Mouse (Mus musculus) stomach, embryonic 14.5 days (tissue): ENCODE data around the gene Sebox. TPM values are rescaled to one million over a fixed set of nuclear protein-coding genes. Genes with fewer than 3 reads are reported as not detected.

ENCODE experiments used
- ATAC-seq: fragments of 200-750 bp; cut with Nextera tagmentation; 2 replicates; pipeline ENCODE4 v1.8.0; 2017; ENCODE audit warnings: low read depth, moderate TSS enrichment; ENCODE audit not compliant: insufficient number of reproducible peaks, insufficient read depth, low FRiP score
- H3K27ac ChIP-seq: fragments of 300-500 bp; sonication (generic); 2 replicates; pipeline ENCODE4 v1.5.1; 2014; ENCODE audit warnings: mild to moderate bottlenecking, low read length, moderate library complexity, mixed read lengths
- H3K27me3 ChIP-seq: fragments of 300-500 bp; sonication (generic); 2 replicates; pipeline ENCODE4 v1.6.1; 2014; ENCODE audit warnings: low read length, control low read depth, mixed read lengths; ENCODE audit not compliant: control insufficient read depth, insufficient read depth
- H3K36me3 ChIP-seq: fragments of 300-500 bp; sonication (generic); 2 replicates; pipeline ENCODE4 v1.6.1; 2014; ENCODE audit warnings: mild to moderate bottlenecking, control low read depth, low read length, moderate library complexity, mixed read lengths; ENCODE audit not compliant: control insufficient read depth, insufficient read depth
- H3K4me1 ChIP-seq: fragments of 300-500 bp; sonication (generic); 2 replicates; pipeline ENCODE4 v1.6.1; 2014; ENCODE audit warnings: low read length, control low read depth, mixed read lengths; ENCODE audit not compliant: control insufficient read depth, insufficient read depth
- H3K4me2 ChIP-seq: fragments of 300-500 bp; sonication (generic); replicated peaks from 2 replicates; pipeline ENCODE4 v1.6.1; 2014; ENCODE audit warnings: low read depth, low read length, control low read depth
- H3K4me3 ChIP-seq: fragments of 300-500 bp; sonication (generic); 2 replicates; pipeline ENCODE4 v1.5.1; 2014; ENCODE audit warnings: low read depth, low read length, control low read depth
- H3K9ac ChIP-seq: fragments of 300-500 bp; sonication (generic); replicated peaks from 2 replicates; pipeline ENCODE4 v1.6.1; 2014; ENCODE audit warnings: low read depth, mild to moderate bottlenecking, control low read depth, low read length, moderate library complexity, mixed read lengths
- H3K9me3 ChIP-seq: fragments of 300-500 bp; sonication (generic); 2 replicates; pipeline ENCODE4 v1.6.1; 2016; ENCODE audit warnings: low read depth, low read length, control low read depth; ENCODE audit not compliant: control insufficient read depth
- WGBS: fragments of 180-500 bp; shearing (Covaris S2); extraction: QIAGEN DNeasy Blood & Tissue Kit; methylation state at CpG from one replicate; pipeline ENCODE4 v1.1.7; 2014; 5-methylcytosine and 5-hydroxymethylcytosine counted together
- polyA plus RNA-seq: library from polyadenylated mRNA; unstranded; fragments of >200 nt; fragmentation: Nextera tagmentation; extraction: Ambion mirVana; gene quantifications from 2 replicates; pipeline ENCODE4 v1.2.1, GENCODE M21; 2014

Sebox gene
- polyA plus RNA-seq, 1 experiment from 2014 or later: not detected

DNA sequence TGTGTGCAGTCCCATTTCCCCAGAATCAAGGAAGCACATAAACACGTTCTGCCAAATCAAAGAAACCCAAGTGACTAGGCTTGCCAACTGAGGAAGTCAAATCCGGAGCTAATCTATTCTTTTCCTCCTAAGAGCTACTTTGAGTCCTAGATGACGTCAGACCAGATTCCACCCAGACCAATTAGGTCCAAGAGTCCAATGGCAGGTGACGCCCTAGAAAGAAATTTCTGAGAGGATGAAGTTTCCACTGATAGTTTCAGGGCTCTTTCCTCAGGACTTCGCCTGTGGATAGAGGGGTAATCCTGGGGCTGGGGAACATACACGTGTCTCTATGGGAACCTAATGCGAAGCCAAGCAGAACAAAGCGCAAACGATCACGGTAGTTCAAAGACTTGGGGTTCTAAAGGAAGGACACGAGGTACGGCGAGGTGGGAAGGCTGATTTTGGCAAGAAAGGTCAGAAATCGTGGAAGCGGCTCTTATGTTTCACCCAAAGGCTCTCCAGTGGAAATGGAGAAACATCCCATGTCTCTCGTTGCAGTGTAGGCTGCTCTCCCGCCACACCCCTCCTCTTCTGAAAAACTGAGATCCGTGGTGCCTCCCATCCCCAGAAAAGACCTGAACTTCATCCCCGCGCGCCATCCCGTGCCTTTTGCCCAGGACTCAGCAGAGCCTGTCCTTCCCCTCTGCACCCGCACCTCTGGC, 32.3 kb downstream of the Sebox start:
- Histone ChIP-seq H3K4me2 (peak overlapping the region; percentile 60), H3K4me3 (peak overlapping the region; percentile 66), H3K27me3 (no peaks in the 10 kb centered on the region), H3K9ac (peak overlapping the region; percentile 59), H3K4me1 (peaks cover 20% of the 10 kb centered on the region), H3K36me3 (peaks cover 10% of the 10 kb centered on the region), H3K27ac (peak overlapping the region; percentile 90), H3K9me3 (no peaks in the 10 kb centered on the region)
- under 1% methylated on average over 23 of the region's 23 CpGs for WGBS
- ATAC-seq: no peak; the same call in 1 of the 2 replicates

DNA sequence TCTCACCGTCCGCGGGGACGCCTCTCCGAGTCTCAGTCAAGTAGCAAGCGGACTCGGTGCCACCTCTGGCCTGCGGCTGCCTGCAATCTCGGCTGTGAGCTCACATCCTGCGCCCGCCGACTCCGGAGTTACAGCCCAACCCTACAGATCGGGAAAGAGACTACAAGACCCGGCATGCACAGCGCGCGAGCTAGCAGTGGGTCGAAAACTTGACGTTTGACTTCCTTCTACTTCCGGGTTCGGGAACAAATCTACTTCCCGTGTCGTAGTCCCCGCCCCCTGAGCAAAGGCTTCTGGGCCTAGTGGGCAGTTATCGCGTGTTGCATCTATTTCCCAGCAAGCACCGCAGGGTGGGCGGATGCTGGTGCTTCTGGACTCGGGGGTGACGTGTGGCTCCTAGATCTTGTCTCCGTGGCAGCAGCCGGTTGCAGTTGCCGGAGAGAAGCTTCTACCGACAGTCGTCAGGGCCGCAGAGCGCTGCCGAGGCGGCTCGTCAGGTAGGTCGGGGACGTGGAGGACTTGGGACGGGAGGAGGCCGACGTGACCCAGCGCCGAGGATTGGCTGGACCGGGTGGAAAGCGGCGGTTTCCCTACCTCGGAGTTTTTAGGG, 32.9 kb downstream of the Sebox start, which contains the start of the genes Tnfaip1 and Ift20:
TSS of gene Tnfaip1 (minus strand) at position 253 of the 610 bp plus-strand sequence.
TSS of gene Ift20 (plus strand) at position 282 of the 610 bp plus-strand sequence.
- WGBS: under 1% methylated on average over 52 of the region's 52 CpGs
- Histone ChIP-seq H3K9ac (peak within 1 kb of the TSS; percentile 59), H3K4me1 (peaks cover 20% of the 10 kb centered on the region), H3K36me3 (peaks cover 16% of the 10 kb centered on the region), H3K4me2 (peak within 1 kb of the TSS; percentile 64), H3K27me3 (no peaks in the 10 kb centered on the region), H3K9me3 (no peaks in the 10 kb centered on the region), H3K27ac (peak within 1 kb of the TSS; percentile 90), H3K4me3 (peak within 1 kb of the TSS; percentile 66)
- ATAC-seq: peak; percentile 98

DNA sequence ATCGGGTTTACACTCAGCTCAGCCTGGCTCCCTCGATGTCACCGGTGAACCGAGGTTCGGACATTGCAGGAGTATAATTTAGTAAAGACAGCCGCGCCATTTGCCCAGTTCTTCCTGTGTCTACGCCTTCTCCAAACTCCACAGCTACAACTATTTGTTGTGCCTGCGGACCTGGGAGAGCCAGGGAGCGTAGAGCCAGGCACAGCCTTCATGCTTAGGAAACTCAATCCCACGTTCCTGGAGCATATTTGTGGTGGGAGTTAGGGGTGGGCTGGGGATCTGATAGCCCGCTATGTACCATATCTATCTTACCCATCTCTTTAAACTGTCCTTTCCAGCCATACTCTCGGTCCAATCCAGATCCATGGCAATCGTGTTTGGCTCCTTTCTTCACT, 33.4 kb downstream of the Sebox start:
- Histone ChIP-seq H3K4me1 (peaks cover 20% of the 10 kb centered on the region), H3K36me3 (peaks cover 19% of the 10 kb centered on the region), H3K4me2 (peak overlapping the region; percentile 64), H3K27ac (peak overlapping the region; percentile 77), H3K27me3 (no peaks in the 10 kb centered on the region), H3K4me3 (peak overlapping the region; percentile 66), H3K9me3 (no peaks in the 10 kb centered on the region), H3K9ac (peak overlapping the region; percentile 57)
- ATAC-seq: no peak
- WGBS: 2% methylated on average over 14 of the region's 14 CpGs

DNA sequence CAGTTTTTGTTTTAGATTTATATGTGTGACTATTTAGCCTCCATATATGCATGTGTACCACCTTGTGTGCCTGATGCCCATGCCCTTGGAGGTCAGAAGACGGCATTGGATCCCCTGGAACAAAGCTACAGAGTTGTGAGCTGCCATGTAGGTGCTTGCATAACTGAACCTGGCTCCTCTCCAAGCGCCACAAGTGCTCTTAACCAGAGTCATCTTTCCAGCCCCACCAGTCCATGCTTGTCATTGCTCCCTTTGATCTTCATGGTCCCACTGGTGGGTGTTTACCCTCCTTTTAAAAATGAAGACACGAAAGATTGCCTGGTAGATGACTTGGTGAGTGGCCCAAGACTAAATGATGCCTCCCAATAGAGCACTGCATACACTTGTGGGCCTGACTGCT, 37.1 kb downstream of the Sebox start:
- Histone ChIP-seq H3K4me2 (no peak overlapping the region), H3K9ac (no peak overlapping the region), H3K9me3 (no peaks in the 10 kb centered on the region), H3K27me3 (no peaks in the 10 kb centered on the region), H3K4me1 (peaks cover 13% of the 10 kb centered on the region), H3K27ac (no peak overlapping the region), H3K4me3 (no peak overlapping the region), H3K36me3 (peaks cover 28% of the 10 kb centered on the region)
- no peak for ATAC-seq
- WGBS: 91% methylated on average over 3 of the region's 3 CpGs

DNA sequence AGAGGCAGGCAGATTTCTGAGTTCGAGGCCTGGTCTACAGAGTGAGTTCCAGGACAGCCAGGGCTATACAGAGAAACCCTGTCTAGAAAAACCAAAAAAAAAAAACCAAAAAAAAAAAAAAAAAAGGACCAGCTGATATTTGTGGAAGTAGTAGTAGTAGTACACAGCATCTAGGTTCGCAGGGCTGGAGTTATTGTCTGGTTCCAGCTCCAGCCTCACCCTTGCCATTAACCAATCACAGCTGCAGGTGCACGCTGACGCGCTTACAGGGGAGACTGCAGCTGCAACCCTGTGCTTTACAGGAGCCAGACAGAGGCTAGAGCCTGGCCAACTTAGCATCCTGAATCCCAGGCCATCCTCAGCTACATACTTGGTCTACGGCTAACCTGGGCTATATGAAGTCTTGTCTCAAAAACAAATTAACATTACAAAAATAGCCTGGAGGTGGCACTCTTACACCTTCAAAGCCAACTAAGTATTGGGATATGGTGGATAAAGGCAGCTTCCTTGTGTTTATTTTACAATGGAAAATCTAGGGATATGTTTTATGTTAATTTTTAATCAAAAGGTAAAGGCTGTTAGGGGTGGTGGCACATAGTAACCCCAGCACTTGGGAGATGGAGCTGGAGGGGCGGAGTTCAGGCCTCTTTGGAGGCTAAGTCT, 41.3 kb downstream of the Sebox start:
- Histone ChIP-seq H3K27ac (no peak overlapping the region), H3K9ac (no peak overlapping the region), H3K36me3 (peaks cover 30% of the 10 kb centered on the region), H3K4me1 (peaks cover 4% of the 10 kb centered on the region; the same call in 1 of the 2 replicates), H3K4me2 (no peak overlapping the region), H3K9me3 (no peaks in the 10 kb centered on the region), H3K4me3 (no peak overlapping the region), H3K27me3 (no peaks in the 10 kb centered on the region)
- no peak for ATAC-seq
- WGBS: 89% methylated on average over 7 of the region's 7 CpGs

DNA sequence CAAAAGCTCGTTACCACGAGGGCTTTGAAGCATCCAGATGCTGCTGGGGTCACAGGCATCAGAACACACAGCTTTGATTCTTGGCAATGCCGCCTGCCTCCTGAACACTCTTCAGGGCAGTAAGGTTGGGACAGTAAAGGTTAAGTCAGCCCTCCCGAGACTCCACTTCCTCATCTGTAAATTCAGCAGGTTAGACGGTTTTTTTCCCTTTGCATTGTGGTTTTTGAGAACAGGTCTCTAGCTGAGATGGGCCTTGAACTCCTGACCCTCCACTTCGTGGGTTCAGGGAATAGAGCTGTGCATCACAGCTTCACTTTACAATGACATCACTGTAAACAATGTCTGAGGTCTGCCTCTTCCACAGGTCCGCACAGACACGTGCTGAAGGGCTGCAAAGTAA, 41.9 kb downstream of the Sebox start:
- Histone ChIP-seq H3K27me3 (no peaks in the 10 kb centered on the region), H3K9me3 (no peaks in the 10 kb centered on the region), H3K9ac (no peak overlapping the region), H3K36me3 (peaks cover 27% of the 10 kb centered on the region), H3K4me2 (no peak overlapping the region), H3K4me1 (peaks cover 6% of the 10 kb centered on the region; the same call in 1 of the 2 replicates), H3K4me3 (no peak overlapping the region), H3K27ac (no peak overlapping the region)
- no peak for ATAC-seq
- 53% methylated on average over 8 of the region's 8 CpGs for WGBS

DNA sequence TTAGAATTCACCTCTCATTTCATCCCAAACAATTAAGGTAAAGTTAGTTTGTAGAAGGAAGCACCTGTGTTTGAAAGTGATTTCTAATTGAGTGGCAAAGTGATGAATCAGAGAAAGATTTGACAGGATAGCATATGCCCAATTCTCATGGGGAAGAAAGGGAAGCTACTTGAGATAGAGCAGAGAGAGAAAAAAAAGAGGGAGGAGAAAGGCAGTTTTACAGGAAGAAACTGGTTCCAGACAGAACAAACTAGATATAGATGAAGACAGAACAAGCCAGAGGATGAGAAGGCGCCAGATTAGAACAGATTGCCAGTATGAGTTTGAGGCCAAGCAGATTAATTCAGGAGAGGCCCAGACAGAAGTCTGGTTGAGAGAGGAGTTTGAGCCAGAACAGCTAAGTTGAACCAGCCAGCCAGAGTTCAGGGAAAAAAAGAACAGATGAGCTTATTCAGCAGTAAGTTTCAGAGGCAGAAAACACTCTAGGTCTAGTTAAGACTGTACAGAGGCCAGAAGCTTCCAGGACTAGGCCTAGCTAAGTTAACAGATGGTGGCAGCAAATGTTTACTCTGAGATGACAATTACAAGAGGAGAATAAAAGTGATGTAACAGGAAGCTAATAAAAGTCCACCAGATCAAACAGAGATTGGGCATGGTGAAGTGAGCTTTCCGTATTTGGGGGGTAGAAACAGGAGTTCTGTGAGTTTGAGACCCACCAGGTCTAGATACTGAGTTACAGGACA, 44.6 kb downstream of the Sebox start:
- no peak for ATAC-seq
- Histone ChIP-seq H3K27ac (no peak overlapping the region), H3K9me3 (no peaks in the 10 kb centered on the region), H3K27me3 (no peaks in the 10 kb centered on the region), H3K9ac (no peak overlapping the region), H3K4me3 (no peak overlapping the region), H3K36me3 (peaks cover 12% of the 10 kb centered on the region), H3K4me2 (no peak overlapping the region), H3K4me1 (peaks cover 6% of the 10 kb centered on the region; the same call in 1 of the 2 replicates)
- 82% methylated on average over 2 of the region's 2 CpGs for WGBS

DNA sequence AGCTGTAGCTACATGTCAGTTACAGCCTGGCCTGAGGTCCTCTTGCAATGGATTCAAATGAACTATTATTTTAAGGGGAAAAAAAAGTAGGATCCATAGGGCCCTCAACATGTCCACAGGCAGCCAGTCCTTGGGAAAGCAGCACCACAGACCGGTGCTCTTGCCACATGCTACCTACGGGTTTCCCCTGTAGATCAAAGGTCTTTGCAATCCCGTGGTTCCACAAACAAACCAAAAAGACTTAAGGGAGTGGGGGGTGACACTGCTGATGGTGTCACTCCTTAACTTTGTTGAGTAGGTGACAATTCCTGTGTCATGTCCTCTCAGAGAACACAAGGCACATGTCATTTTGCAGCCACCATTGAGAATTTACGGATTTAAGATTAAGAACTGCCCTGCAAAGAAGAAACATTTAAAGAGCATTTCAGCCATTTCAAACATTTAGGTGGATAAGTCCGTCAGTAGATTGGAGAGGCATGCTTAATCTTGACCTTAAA, 46.3 kb downstream of the Sebox start:
- Histone ChIP-seq H3K9ac (peak overlapping the region; percentile 63), H3K9me3 (no peaks in the 10 kb centered on the region; the same call in 1 of the 2 replicates), H3K36me3 (0 out of 2 replicates have a peak, but pooled peaks cover 4% of the 10 kb centered on the region), H3K27ac (no peak overlapping the region; the same call in 1 of the 2 replicates), H3K4me1 (peaks cover 6% of the 10 kb centered on the region; the same call in 1 of the 2 replicates), H3K4me3 (peak overlapping the region; percentile 65), H3K27me3 (no peaks in the 10 kb centered on the region), H3K4me2 (peak overlapping the region; percentile 75)
- WGBS: 3% methylated on average over 5 of the region's 5 CpGs
- no peak for ATAC-seq
